Mouse (Mus musculus): ENCODE measurements at regions not wholly inside any gene's neighbourhood (a gene's known extent, or its start where the extent isn't known, plus 50 kb on each side); places are given as distances from the start of the nearest gene placed in this dataset.

- DNase-seq (ENCODE audit: low spot score) = no peak
Observed at GRCm38 (mm10) chr2:72541246-72541645, 65.3 kb downstream of the Cdca7 start.

GRCm38 (mm10) chr2:72545453-72545852 lies 69.5 kb downstream of the Cdca7 start:
- DNase-seq (ENCODE audit: low spot score) = no peak

GRCm38 (mm10) chr2:72546476-72546875 lies 70.5 kb downstream of the Cdca7 start:
- DNase-seq (ENCODE audit: low spot score) = no peak

GRCm38 (mm10) chr2:72546963-72547362 lies 71.0 kb downstream of the Cdca7 start:
- no peak for DNase-seq (ENCODE audit: low spot score)

- no peak for DNase-seq (ENCODE audit: low spot score)
Observed at GRCm38 (mm10) chr2:72551268-72551667, 75.3 kb downstream of the Cdca7 start.

- no peak for DNase-seq (ENCODE audit: low spot score)
Observed at GRCm38 (mm10) chr2:72554603-72555002, 78.6 kb downstream of the Cdca7 start.

- DNase-seq (ENCODE audit: low spot score) = no peak
Observed at GRCm38 (mm10) chr2:72555116-72555515, 79.2 kb downstream of the Cdca7 start.

GRCm38 (mm10) chr2:72555556-72555955 lies 79.6 kb downstream of the Cdca7 start:
- DNase-seq (ENCODE audit: low spot score) = no peak

- no peak for DNase-seq (ENCODE audit: low spot score)
Observed at GRCm38 (mm10) chr2:72556064-72556821, 80.3 kb downstream of the Cdca7 start.

GRCm38 (mm10) chr2:72557161-72557560 lies 81.2 kb downstream of the Cdca7 start:
- no peak for DNase-seq (ENCODE audit: low spot score)

- DNase-seq (ENCODE audit: low spot score) = no peak
Observed at GRCm38 (mm10) chr2:72557565-72558260, 81.8 kb downstream of the Cdca7 start.

GRCm38 (mm10) chr2:72561383-72561782 lies 85.4 kb downstream of the Cdca7 start:
- DNase-seq (ENCODE audit: low spot score) = no peak

- no peak for DNase-seq (ENCODE audit: low spot score)
Observed at GRCm38 (mm10) chr2:72578322-72578721, 102.4 kb downstream of the Cdca7 start.

GRCm38 (mm10) chr2:72581136-72581535 lies 105.2 kb downstream of the Cdca7 start:
- DNase-seq (ENCODE audit: low spot score) = no peak

GRCm38 (mm10) chr2:72588814-72589213 lies 112.9 kb downstream of the Cdca7 start:
- no peak for DNase-seq (ENCODE audit: low spot score)

GRCm38 (mm10) chr2:72592011-72592410 lies 116.1 kb downstream of the Cdca7 start:
- no peak for DNase-seq (ENCODE audit: low spot score)

- no peak for DNase-seq (ENCODE audit: low spot score)
Observed at GRCm38 (mm10) chr2:72596994-72597925, 121.3 kb downstream of the Cdca7 start.

- no peak for DNase-seq (ENCODE audit: low spot score)
Observed at GRCm38 (mm10) chr2:72597941-72598340, 122.0 kb downstream of the Cdca7 start.

- DNase-seq (ENCODE audit: low spot score) = no peak
Observed at GRCm38 (mm10) chr2:72600723-72601122, 124.8 kb downstream of the Cdca7 start.

- no peak for DNase-seq (ENCODE audit: low spot score)
Observed at GRCm38 (mm10) chr2:72602152-72602551, 126.2 kb downstream of the Cdca7 start.

- no peak for DNase-seq (ENCODE audit: low spot score)
Observed at GRCm38 (mm10) chr2:72612221-72612620, 136.3 kb downstream of the Cdca7 start.

GRCm38 (mm10) chr2:72614256-72614655 lies 138.3 kb downstream of the Cdca7 start:
- DNase-seq (ENCODE audit: low spot score) = no peak
